Mouse (Mus musculus) stomach, embryonic 14.5 days (tissue): ENCODE measurements around the gene Tmem129. TPM values are rescaled to one million over a fixed set of nuclear protein-coding genes. Genes with fewer than 3 reads are reported as not detected.

Experiments used
- ATAC-seq: fragments of 200-750 bp; cut with Nextera tagmentation; 2 replicates; pipeline ENCODE4 v1.8.0; 2017; ENCODE audit warnings: low read depth, moderate TSS enrichment; ENCODE audit not compliant: insufficient number of reproducible peaks, insufficient read depth, low FRiP score
- H3K27ac ChIP-seq: fragments of 300-500 bp; sonication (generic); 2 replicates; pipeline ENCODE4 v1.5.1; 2014; ENCODE audit warnings: mild to moderate bottlenecking, low read length, moderate library complexity, mixed read lengths
- H3K27me3 ChIP-seq: fragments of 300-500 bp; sonication (generic); 2 replicates; pipeline ENCODE4 v1.6.1; 2014; ENCODE audit warnings: low read length, control low read depth, mixed read lengths; ENCODE audit not compliant: control insufficient read depth, insufficient read depth
- H3K36me3 ChIP-seq: fragments of 300-500 bp; sonication (generic); 2 replicates; pipeline ENCODE4 v1.6.1; 2014; ENCODE audit warnings: mild to moderate bottlenecking, control low read depth, low read length, moderate library complexity, mixed read lengths; ENCODE audit not compliant: control insufficient read depth, insufficient read depth
- H3K4me1 ChIP-seq: fragments of 300-500 bp; sonication (generic); 2 replicates; pipeline ENCODE4 v1.6.1; 2014; ENCODE audit warnings: low read length, control low read depth, mixed read lengths; ENCODE audit not compliant: control insufficient read depth, insufficient read depth
- H3K4me2 ChIP-seq: fragments of 300-500 bp; sonication (generic); replicated peaks from 2 replicates; pipeline ENCODE4 v1.6.1; 2014; ENCODE audit warnings: low read depth, low read length, control low read depth
- H3K4me3 ChIP-seq: fragments of 300-500 bp; sonication (generic); 2 replicates; pipeline ENCODE4 v1.5.1; 2014; ENCODE audit warnings: low read depth, low read length, control low read depth
- H3K9ac ChIP-seq: fragments of 300-500 bp; sonication (generic); replicated peaks from 2 replicates; pipeline ENCODE4 v1.6.1; 2014; ENCODE audit warnings: low read depth, mild to moderate bottlenecking, control low read depth, low read length, moderate library complexity, mixed read lengths
- H3K9me3 ChIP-seq: fragments of 300-500 bp; sonication (generic); 2 replicates; pipeline ENCODE4 v1.6.1; 2016; ENCODE audit warnings: low read depth, low read length, control low read depth; ENCODE audit not compliant: control insufficient read depth
- WGBS: fragments of 180-500 bp; shearing (Covaris S2); extraction: QIAGEN DNeasy Blood & Tissue Kit; methylation state at CpG from one replicate; pipeline ENCODE4 v1.1.7; 2014; 5-methylcytosine and 5-hydroxymethylcytosine counted together
- polyA plus RNA-seq: library from polyadenylated mRNA; unstranded; fragments of >200 nt; fragmentation: Nextera tagmentation; extraction: Ambion mirVana; gene quantifications from 2 replicates; pipeline ENCODE4 v1.2.1, GENCODE M21; 2014

Gene Tmem129
- polyA plus RNA-seq, 1 experiment from 2014 or later = 39.8 TPM

- WGBS = 83% methylated on average over 15 of the region's 15 CpGs
- no peaks in the 10 kb centered on the region for H3K27me3 ChIP-seq
- H3K4me3 ChIP-seq = no peak overlapping the region
- H3K4me2 ChIP-seq = no peak overlapping the region
- no peaks in the 10 kb centered on the region for H3K9me3 ChIP-seq
- H3K27ac ChIP-seq = no peak overlapping the region
- H3K36me3 ChIP-seq = no peaks in the 10 kb centered on the region
- no peaks in the 10 kb centered on the region for H3K4me1 ChIP-seq
- ATAC-seq = no peak
- no peak overlapping the region for H3K9ac ChIP-seq
These were observed 23.6 kb upstream of the Tmem129 start for GRCm38 (mm10) chr5:33681611-33682388.

- Histone ChIP-seq H3K4me1 (no peaks in the 10 kb centered on the region), H3K36me3 (no peaks in the 10 kb centered on the region), H3K4me2 (no peak overlapping the region), H3K9me3 (no peaks in the 10 kb centered on the region), H3K27ac (no peak overlapping the region), H3K9ac (no peak overlapping the region), H3K27me3 (no peaks in the 10 kb centered on the region), H3K4me3 (no peak overlapping the region)
- ATAC-seq = no peak
- 60% methylated on average over 3 of the region's 3 CpGs for WGBS
These were observed 22.8 kb upstream of the Tmem129 start for GRCm38 (mm10) chr5:33681044-33681443.

GRCm38 (mm10) chr5:33678244-33678643, 20.0 kb upstream of the Tmem129 start:
- Histone ChIP-seq H3K27me3 (no peaks in the 10 kb centered on the region), H3K4me3 (no peak overlapping the region), H3K4me1 (no peaks in the 10 kb centered on the region), H3K9me3 (no peaks in the 10 kb centered on the region), H3K27ac (no peak overlapping the region), H3K36me3 (no peaks in the 10 kb centered on the region), H3K4me2 (no peak overlapping the region), H3K9ac (no peak overlapping the region)
- WGBS = 70% methylated on average over 5 of the region's 5 CpGs
- ATAC-seq = no peak

GRCm38 (mm10) chr5:33675964-33676363, 17.7 kb upstream of the Tmem129 start:
- Histone ChIP-seq H3K9ac (no peak overlapping the region), H3K36me3 (peaks cover 7% of the 10 kb centered on the region), H3K4me3 (no peak overlapping the region), H3K9me3 (no peaks in the 10 kb centered on the region), H3K4me2 (no peak overlapping the region), H3K27ac (no peak overlapping the region), H3K4me1 (no peaks in the 10 kb centered on the region), H3K27me3 (no peaks in the 10 kb centered on the region)
- 5% methylated on average over 1 of the region's 1 CpGs for WGBS
- peak; percentile 24; the same call in 1 of the 2 replicates for ATAC-seq

GRCm38 (mm10) chr5:33674439-33674838, 16.2 kb upstream of the Tmem129 start:
- no peak overlapping the region for H3K4me3 ChIP-seq
- H3K4me2 ChIP-seq = no peak overlapping the region
- no peak overlapping the region for H3K9ac ChIP-seq
- ATAC-seq = peak; percentile 74
- no peaks in the 10 kb centered on the region for H3K4me1 ChIP-seq
- no peaks in the 10 kb centered on the region for H3K9me3 ChIP-seq
- peaks cover 20% of the 10 kb centered on the region for H3K36me3 ChIP-seq
- WGBS = 82% methylated on average over 3 of the region's 3 CpGs
- H3K27me3 ChIP-seq = no peaks in the 10 kb centered on the region
- H3K27ac ChIP-seq = no peak overlapping the region

- peaks cover 48% of the 10 kb centered on the region for H3K36me3 ChIP-seq
- H3K27me3 ChIP-seq = no peaks in the 10 kb centered on the region
- no peaks in the 10 kb centered on the region for H3K9me3 ChIP-seq
- H3K4me3 ChIP-seq = no peak overlapping the region
- ATAC-seq = no peak
- 77% methylated on average over 5 of the region's 5 CpGs for WGBS
- H3K9ac ChIP-seq = no peak overlapping the region
- no peak overlapping the region for H3K27ac ChIP-seq
- no peaks in the 10 kb centered on the region for H3K4me1 ChIP-seq
- H3K4me2 ChIP-seq = no peak overlapping the region
These were observed 13.4 kb upstream of the Tmem129 start for GRCm38 (mm10) chr5:33671659-33672058.

GRCm38 (mm10) chr5:33668223-33668622, 10.0 kb upstream of the Tmem129 start:
- no peak overlapping the region for H3K9ac ChIP-seq
- ATAC-seq = no peak
- H3K4me1 ChIP-seq = no peaks in the 10 kb centered on the region
- no peaks in the 10 kb centered on the region for H3K27me3 ChIP-seq
- H3K36me3 ChIP-seq = peaks cover 67% of the 10 kb centered on the region
- H3K27ac ChIP-seq = no peak overlapping the region
- no peaks in the 10 kb centered on the region for H3K9me3 ChIP-seq
- H3K4me3 ChIP-seq = no peak overlapping the region
- H3K4me2 ChIP-seq = no peak overlapping the region

GRCm38 (mm10) chr5:33658664-33659050, 441 bp upstream of the Tmem129 start:
- peak overlapping the region; percentile 72 for H3K27ac ChIP-seq
- H3K4me1 ChIP-seq = peaks cover 13% of the 10 kb centered on the region
- H3K4me2 ChIP-seq = peak overlapping the region; percentile 79
- ATAC-seq = peak; percentile 7; the same call in 1 of the 2 replicates
- H3K9ac ChIP-seq = peak overlapping the region; percentile 68
- no peaks in the 10 kb centered on the region for H3K27me3 ChIP-seq
- under 1% methylated on average over 26 of the region's 26 CpGs for WGBS
- peaks cover 30% of the 10 kb centered on the region for H3K36me3 ChIP-seq
- H3K4me3 ChIP-seq = peak overlapping the region; percentile 76
- no peaks in the 10 kb centered on the region for H3K9me3 ChIP-seq
